Mouse (Mus musculus) testis, adult 2 months (tissue): Measurements from ENCODE around the gene Arhgef39. TPM values are rescaled to one million over a fixed set of nuclear protein-coding genes. Genes with fewer than 3 reads are reported as not detected.

ENCODE experiments used
- H3K27ac ChIP-seq: fragments of 200-500 bp; 2 replicates; pipeline ENCODE4 v1.5.1; 2012; ENCODE audit warnings: low read depth, low read length; ENCODE audit not compliant: control insufficient read depth, insufficient read depth
- H3K27me3 ChIP-seq: fragments of 200-500 bp; 2 replicates; pipeline ENCODE4 v1.6.1; 2012; ENCODE audit warnings: mild to moderate bottlenecking, low read length, moderate library complexity; ENCODE audit not compliant: control insufficient read depth, insufficient read depth
- H3K36me3 ChIP-seq: fragments of 200-500 bp; 2 replicates; pipeline ENCODE4 v1.6.1; 2012; ENCODE audit warnings: mild to moderate bottlenecking, low read length; ENCODE audit not compliant: control insufficient read depth, insufficient read depth
- H3K4me1 ChIP-seq: fragments of 200-500 bp; 2 replicates; pipeline ENCODE4 v1.6.1; 2012; ENCODE audit warnings: low read length; ENCODE audit not compliant: control insufficient read depth, insufficient read depth
- H3K4me3 ChIP-seq: fragments of 200-500 bp; 2 replicates; pipeline ENCODE4 v1.5.1; 2012; ENCODE audit warnings: low read depth, mild to moderate bottlenecking, low read length, moderate library complexity, mixed read lengths; ENCODE audit not compliant: control insufficient read depth
- CTCF ChIP-seq: fragments of 200-500 bp; IDR thresholded peaks from 2 replicates; pipeline ENCODE4 v1.5.1; 2012; ENCODE audit warnings: low read depth, mild to moderate bottlenecking, inconsistent platforms, low read length, moderate library complexity; ENCODE audit not compliant: control insufficient read depth, insufficient read depth, insufficient replicate concordance
- POLR2A ChIP-seq: fragments of 200-500 bp; IDR thresholded peaks from 2 replicates; pipeline ENCODE4 v1.6.1; 2012; ENCODE audit warnings: low read depth, mild to moderate bottlenecking, inconsistent platforms, low read length, moderate library complexity; ENCODE audit not compliant: control insufficient read depth
- polyA plus RNA-seq: library from polyadenylated mRNA; depleted of rRNA; stranded (reverse); fragments of >200 nt; gene quantifications from 2 replicates; pipeline ENCODE4 v1.2.3, GENCODE M21; 2012

Gene Arhgef39
- polyA plus RNA-seq, 1 experiment = 26.6 TPM

GRCm38 (mm10) chr4:43507938-43508665 lies 8.6 kb upstream of the Arhgef39 start:
- Histone ChIP-seq H3K4me1 (no peaks in the 10 kb centered on the region), H3K27ac (no peak overlapping the region), H3K4me3 (no peak overlapping the region), H3K36me3 (no peaks in the 10 kb centered on the region), H3K27me3 (no peaks in the 10 kb centered on the region)
- TF ChIP-seq CTCF = no peak
- no peak for TF ChIP-seq POLR2A

- H3K4me3 ChIP-seq = no peak within 1 kb of the TSS
- TF ChIP-seq POLR2A (no peak), CTCF (no peak)
- no peaks in the 10 kb centered on the region for H3K36me3 ChIP-seq
- no peak within 1 kb of the TSS for H3K27ac ChIP-seq
- peaks cover 3% of the 10 kb centered on the region; the same call in 1 of the 2 replicates for H3K4me1 ChIP-seq
- H3K27me3 ChIP-seq = no peaks in the 10 kb centered on the region
Observed at GRCm38 (mm10) chr4:43506536-43507185, 7.2 kb upstream of the Arhgef39 start, which contains the start of gene Car9. Car9 (plus strand) TSS chr4:43506966.

GRCm38 (mm10) chr4:43506074-43506473 lies 6.6 kb upstream of the Arhgef39 start:
- TF ChIP-seq POLR2A (no peak), CTCF (no peak)
- H3K36me3 ChIP-seq = no peaks in the 10 kb centered on the region
- no peak overlapping the region for H3K27ac ChIP-seq
- no peaks in the 10 kb centered on the region for H3K27me3 ChIP-seq
- H3K4me1 ChIP-seq = peaks cover 4% of the 10 kb centered on the region; the same call in 1 of the 2 replicates
- H3K4me3 ChIP-seq = no peak overlapping the region

GRCm38 (mm10) chr4:43504269-43504668 lies 4.8 kb upstream of the Arhgef39 start:
- Histone ChIP-seq H3K36me3 (no peaks in the 10 kb centered on the region), H3K27me3 (no peaks in the 10 kb centered on the region), H3K4me3 (no peak overlapping the region), H3K4me1 (peaks cover 12% of the 10 kb centered on the region), H3K27ac (no peak overlapping the region)
- TF ChIP-seq POLR2A = no peak
- no peak for TF ChIP-seq CTCF

GRCm38 (mm10) chr4:43503506-43503905 lies 4.0 kb upstream of the Arhgef39 start:
- no peak for TF ChIP-seq CTCF
- no peak for TF ChIP-seq POLR2A
- H3K36me3 ChIP-seq = no peaks in the 10 kb centered on the region
- H3K4me3 ChIP-seq = no peak overlapping the region
- H3K4me1 ChIP-seq = peaks cover 19% of the 10 kb centered on the region
- no peak overlapping the region for H3K27ac ChIP-seq
- no peaks in the 10 kb centered on the region for H3K27me3 ChIP-seq

GRCm38 (mm10) chr4:43503041-43503440 lies 3.5 kb upstream of the Arhgef39 start:
- Histone ChIP-seq H3K4me3 (no peak overlapping the region), H3K27me3 (no peaks in the 10 kb centered on the region), H3K4me1 (peaks cover 24% of the 10 kb centered on the region)

GRCm38 (mm10) chr4:43498983-43499382 lies 512 bp downstream of the Arhgef39 start:
- Histone ChIP-seq H3K27me3 (no peaks in the 10 kb centered on the region), H3K4me3 (peak overlapping the region; percentile 95), H3K36me3 (no peaks in the 10 kb centered on the region; the same call in 1 of the 2 replicates), H3K4me1 (peaks cover 34% of the 10 kb centered on the region), H3K27ac (peak overlapping the region; percentile 86)
- TF ChIP-seq CTCF = peak; percentile 11; the same call in 1 of the 2 replicates
- TF ChIP-seq POLR2A = no peak

More at GRCm38 (mm10) chr4:43503041-43503440, 3.5 kb upstream of the Arhgef39 start:
- Histone ChIP-seq H3K27ac (no peak overlapping the region), H3K36me3 (no peaks in the 10 kb centered on the region; the same call in 1 of the 2 replicates)
- TF ChIP-seq CTCF (no peak), POLR2A (no peak)
